Mouse (Mus musculus) G1E (cell line): ENCODE data around the gene Scand1.

Experiments used
- CTCF ChIP-seq: IDR thresholded peaks from 2 replicates; pipeline ENCODE4 v1.5.1; 2012; ENCODE audit warnings: low read depth, low read length, inconsistent platforms, mixed read lengths
- GATA1 ChIP-seq: IDR thresholded peaks from 2 replicates; pipeline ENCODE4 v1.6.1; 2012; ENCODE audit warnings: borderline replicate concordance, low read length, inconsistent platforms, mixed read lengths
- GATA2 ChIP-seq: IDR thresholded peaks from 2 replicates; pipeline ENCODE4 v1.6.1; 2012; ENCODE audit warnings: low read depth, low read length, inconsistent platforms, borderline replicate concordance
- TAL1 ChIP-seq: conservative IDR thresholded peaks from 2 replicates; pipeline ENCODE4 v1.6.1; 2012; ENCODE audit warnings: low read depth, low read length, inconsistent platforms, mixed read lengths

GRCm38 (mm10) chr2:156351243-156351642 is 38.7 kb upstream of the Scand1 start:
- TF ChIP-seq GATA1 (no peak), CTCF (no peak), TAL1 (no peak), GATA2 (no peak)
